Mouse (Mus musculus): ENCODE measurements around the gene Nppa.

DNA sequence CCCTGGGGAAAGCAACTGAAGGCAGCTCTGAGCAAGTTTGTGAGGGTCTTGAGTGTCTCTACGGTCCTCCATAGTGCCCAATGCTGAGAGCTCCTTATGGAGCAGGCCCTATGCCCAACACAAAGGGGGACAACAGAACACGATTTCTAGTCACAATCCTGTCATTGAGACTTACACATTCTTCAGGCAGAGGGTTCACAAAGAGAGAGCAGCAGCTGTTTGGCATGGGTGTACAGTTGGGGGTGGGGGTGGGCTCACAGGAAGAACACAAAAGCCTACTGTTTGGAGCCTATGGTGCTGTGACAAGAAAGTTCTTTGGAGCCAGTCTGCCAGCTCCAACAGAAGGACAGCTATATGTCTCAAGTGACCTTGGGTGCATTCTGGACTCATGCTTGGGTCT lies 17.9 kb downstream of the Nppa start:
- TF ChIP-seq CTCF (IDR thresholded peaks at IDR 0.05; ENCODE audit: control insufficient read depth, insufficient read depth, insufficient replicate concordance, low read depth, low read length): no peak
- TF ChIP-seq POLR2A (IDR thresholded peaks at IDR 0.05; ENCODE audit: control insufficient read depth, low read depth, low read length): no peak
